Mouse (Mus musculus) left cerebral cortex, adult 6 months (tissue): ENCODE measurements around the gene Olfr221. TPM values are rescaled to one million over a fixed set of nuclear protein-coding genes. Genes with fewer than 3 reads are reported as not detected.

Source experiments
- long read RNA-seq, 2 experiments: library from polyadenylated mRNA; unstranded; transcript quantifications; one replicate each; pipeline ENCODE4 v2.0.0; 2019 to 2020
- polyA plus RNA-seq: library from polyadenylated mRNA; unstranded; fragments of <200 nt; fragmentation: Nextera tagmentation; gene quantifications from 2 replicates; pipeline ENCODE4 v1.2.3, GENCODE M21; 2021

Gene Olfr221
- not detected in 2 replicates for polyA plus RNA-seq
- long read RNA-seq, experiment 1 = 0 reads
- long read RNA-seq, experiment 2 = 0 reads

GRCm38 (mm10) chr14:52042359-52042758 is at the start of gene Olfr221:
Gene Olfr221, minus strand, starts transcription at chr14:52042459.

GRCm38 (mm10) chr14:52020486-52021137 is 21.6 kb downstream of the Olfr221 start, which contains the start of gene Zfp219:
Gene Zfp219, minus strand, starts transcription at chr14:52020733.

GRCm38 (mm10) chr14:52015445-52016100 is 26.7 kb downstream of the Olfr221 start, which contains the start of gene Tmem253:
Gene Tmem253, plus strand, starts transcription at chr14:52015658.

GRCm38 (mm10) chr14:51984247-51985231 is 57.7 kb downstream of the Olfr221 start, which contains the start of gene Arhgef40:
Gene Arhgef40, plus strand, starts transcription at chr14:51984719.

Other genes with a start within 250 kb of the Olfr221 start
- gene AY358078, start 242.4 kb downstream of the Olfr221 start, polyA plus RNA-seq = not detected in 2 replicates
- gene Ear6, start 188.8 kb downstream of the Olfr221 start, polyA plus RNA-seq = not detected in 2 replicates
- 11.6 and 23.7 TPM in 2 replicates for gene Mettl17, start 157.6 kb downstream of the Olfr221 start, polyA plus RNA-seq
- 0.20 and 0.21 TPM in 2 replicates for gene Slc39a2, start 149.6 kb downstream of the Olfr221 start, polyA plus RNA-seq
- 801 and 919 TPM in 2 replicates for gene Ndrg2, start 128.3 kb downstream of the Olfr221 start, polyA plus RNA-seq
- gene Tppp2, start 124.0 kb downstream of the Olfr221 start, polyA plus RNA-seq = not detected in 2 replicates
- 0.10 TPM in 1 of 2 replicates, not detected in the other for gene Rnase13, start 119.7 kb downstream of the Olfr221 start, polyA plus RNA-seq
- 21.2 and 21.3 TPM in 2 replicates for gene Arhgef40, start 57.7 kb downstream of the Olfr221 start, polyA plus RNA-seq
- gene Tmem253, start 26.8 kb downstream of the Olfr221 start, polyA plus RNA-seq = 0.09 TPM in 1 of 2 replicates, not detected in the other
- 5.8 and 8.6 TPM in 2 replicates for gene Zfp219, start 21.7 kb downstream of the Olfr221 start, polyA plus RNA-seq
- gene Hnrnpc, start 61.6 kb upstream of the Olfr221 start, polyA plus RNA-seq = 110 and 146 TPM in 2 replicates
- gene Rpgrip1, start 68.2 kb upstream of the Olfr221 start, polyA plus RNA-seq = 71.6 and 108 TPM in 2 replicates
- gene Supt16, start 155.0 kb upstream of the Olfr221 start, polyA plus RNA-seq = 14.4 and 21.5 TPM in 2 replicates
- 2.4 and 8.0 TPM in 2 replicates for gene Chd8, start 215.3 kb upstream of the Olfr221 start, polyA plus RNA-seq
- 31.1 and 41.2 TPM in 2 replicates for gene Tox4, start 236.7 kb upstream of the Olfr221 start, polyA plus RNA-seq
- 23.7 and 28.5 TPM in 2 replicates for gene Rab2b, start 237.1 kb upstream of the Olfr221 start, polyA plus RNA-seq